Mouse (Mus musculus) skeletal muscle tissue, adult 2 months (tissue): Measurements from ENCODE around the gene Crybg1.
"Not testable (repeated sequence)": the region's sequence is repeated elsewhere in the genome, so short reads cannot be mapped to it uniquely, and the experiment has no call there.

ENCODE experiments used
- DNase-seq: peaks from one replicate; pipeline ENCODE4 v3.0.0-alpha.2; 2012; ENCODE audit warnings: low read depth, low spot score

Gene Crybg1

DNA sequence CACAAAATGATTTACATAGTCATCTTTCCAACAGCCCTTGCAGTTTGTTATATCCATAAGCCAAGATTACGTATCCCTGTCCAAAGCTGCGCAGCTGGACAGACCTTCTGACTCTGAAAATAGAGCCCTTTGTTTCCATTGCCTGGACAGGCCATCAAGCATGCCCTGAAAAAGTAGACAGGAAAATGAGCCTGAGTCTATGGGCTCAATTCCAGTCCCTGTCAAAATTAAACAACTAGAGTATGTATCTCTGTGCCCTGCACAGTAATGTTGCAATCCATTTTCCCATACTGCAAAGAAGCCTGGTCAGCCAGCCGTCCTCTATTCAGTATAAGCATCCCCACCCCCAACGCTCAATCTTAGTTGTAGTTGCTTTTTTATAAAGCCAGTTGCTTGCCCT is 141.8 kb downstream of the Crybg1 start:
- DNase-seq, result no peak

DNA sequence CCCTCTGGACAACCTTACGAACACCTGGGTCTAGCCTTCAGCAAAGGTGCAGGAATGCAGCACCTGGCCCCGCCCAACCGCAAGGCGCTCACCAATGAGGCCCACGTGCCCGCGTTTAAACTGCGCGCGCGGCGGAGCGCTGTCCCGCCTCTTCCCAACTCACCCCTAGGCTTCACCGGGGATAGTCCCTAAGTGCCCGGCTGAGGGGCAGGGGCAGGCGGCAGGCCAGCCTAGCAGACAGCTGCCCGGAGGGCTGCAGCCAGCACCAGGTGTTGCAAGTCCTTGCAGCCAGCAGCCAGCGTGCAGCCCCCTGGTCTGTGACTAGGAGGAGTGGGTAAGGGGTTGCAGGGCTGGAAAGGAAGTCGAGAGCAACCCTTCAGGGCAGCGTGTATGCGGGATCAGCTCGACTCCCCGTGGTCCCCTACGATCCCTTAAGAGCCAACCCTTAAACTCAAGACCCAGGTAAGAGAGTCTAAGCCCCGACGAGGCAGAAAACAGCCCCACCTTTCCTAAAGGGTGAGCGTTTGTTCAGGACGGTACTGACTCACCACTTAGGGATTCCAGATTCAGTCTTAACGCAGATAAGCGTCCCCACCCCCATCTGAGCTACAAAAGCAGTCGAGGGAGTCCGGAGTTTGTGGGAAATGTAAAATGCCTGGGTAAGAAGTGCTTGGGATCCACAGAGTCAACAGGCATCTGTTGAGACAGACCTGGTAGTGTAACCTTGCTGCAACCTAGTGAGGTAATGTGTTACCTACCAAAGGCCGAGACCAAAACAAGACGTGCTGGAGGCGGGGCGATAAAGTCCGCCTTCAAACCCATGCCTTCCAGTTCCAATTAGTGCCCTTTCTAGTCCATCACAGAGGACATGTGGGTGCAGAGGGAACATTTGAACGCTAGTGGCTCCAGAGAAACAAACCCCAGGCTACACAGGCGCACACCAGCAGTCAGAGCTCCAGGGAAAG is 142.7 kb downstream of the Crybg1 start:
- DNase-seq, result no peak

DNA sequence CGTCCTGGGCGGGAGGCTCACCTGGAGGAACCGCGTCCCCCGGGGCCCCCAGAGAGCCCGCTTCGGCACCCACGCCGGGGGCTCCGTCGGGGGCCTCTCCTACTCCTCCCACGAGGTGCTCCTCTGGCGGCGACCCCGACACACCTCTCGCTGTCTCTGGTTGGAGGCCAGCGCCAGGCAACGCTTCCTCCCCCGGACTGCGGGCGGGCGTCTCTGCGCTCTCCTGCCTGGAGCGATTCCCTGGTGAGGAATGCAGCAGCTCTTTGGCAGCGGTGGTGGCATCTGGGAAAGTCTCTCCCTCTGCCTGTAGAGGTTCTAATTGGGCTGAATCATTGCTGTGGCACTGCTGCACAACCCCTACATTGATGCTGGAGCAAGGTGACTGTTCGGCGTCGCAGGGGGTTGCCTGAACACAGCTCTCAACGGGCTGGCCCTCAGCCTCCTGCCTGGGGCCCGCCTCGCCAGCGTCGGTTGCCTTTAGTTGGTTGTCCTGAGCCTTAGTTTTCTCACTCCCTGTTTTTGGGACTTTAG is 144.4 kb downstream of the Crybg1 start:
- DNase-seq, result no peak

DNA sequence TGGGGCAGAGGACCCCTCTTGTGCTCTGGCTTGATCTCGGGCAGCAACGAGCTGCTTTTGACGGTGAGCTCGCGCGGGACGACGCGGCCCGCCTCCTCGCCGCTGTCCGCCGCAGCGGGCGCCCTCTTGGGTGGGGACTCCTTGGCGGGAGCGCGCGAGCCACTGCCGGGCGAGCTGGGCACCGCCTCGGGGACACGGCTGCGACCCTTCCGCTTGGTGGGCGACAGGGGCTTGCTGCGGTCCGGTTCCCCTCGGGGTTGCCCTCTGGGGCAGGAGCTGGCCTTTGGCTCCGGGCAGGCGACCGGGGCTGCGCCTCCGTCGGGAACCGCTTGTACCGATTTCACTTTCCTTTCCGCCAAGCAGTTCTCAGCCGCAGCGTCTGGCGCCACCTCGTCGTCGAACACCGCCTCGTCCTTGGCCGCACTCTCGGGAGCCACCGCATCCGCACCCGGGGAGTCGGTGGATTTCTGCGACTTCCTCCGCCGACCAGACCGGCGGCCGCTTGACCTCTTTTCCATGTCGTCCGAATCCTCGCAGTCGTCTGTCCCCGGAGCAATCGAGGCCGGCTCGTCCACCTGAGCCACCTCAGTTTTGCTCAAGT is 145.0 kb downstream of the Crybg1 start:
- DNase-seq, result no peak

DNA sequence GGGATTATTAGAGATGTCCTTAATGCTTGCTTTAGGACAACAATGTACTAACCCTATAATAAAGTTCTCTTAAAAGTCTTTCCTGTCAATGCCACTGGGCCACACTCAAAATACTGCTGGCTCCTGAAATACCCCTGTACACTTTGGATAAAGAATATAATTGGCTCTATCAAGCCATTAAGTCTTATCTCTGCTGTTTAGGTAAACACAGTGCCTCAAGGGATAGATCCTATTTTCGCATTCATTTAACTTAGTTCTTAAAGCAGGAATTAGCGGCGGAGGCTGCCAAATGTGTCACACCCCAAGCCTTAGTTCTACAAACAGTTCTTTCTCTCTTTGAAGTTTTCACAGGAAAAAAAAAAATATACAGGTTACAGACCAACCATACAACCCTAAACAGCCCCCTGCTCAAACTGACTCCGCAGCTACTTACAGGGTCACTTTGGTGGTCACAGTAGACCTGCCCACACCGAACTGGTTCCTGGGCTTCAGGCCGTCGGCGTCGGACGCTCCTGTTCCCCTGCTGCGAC is 145.6 kb downstream of the Crybg1 start:
- no peak for DNase-seq

DNA sequence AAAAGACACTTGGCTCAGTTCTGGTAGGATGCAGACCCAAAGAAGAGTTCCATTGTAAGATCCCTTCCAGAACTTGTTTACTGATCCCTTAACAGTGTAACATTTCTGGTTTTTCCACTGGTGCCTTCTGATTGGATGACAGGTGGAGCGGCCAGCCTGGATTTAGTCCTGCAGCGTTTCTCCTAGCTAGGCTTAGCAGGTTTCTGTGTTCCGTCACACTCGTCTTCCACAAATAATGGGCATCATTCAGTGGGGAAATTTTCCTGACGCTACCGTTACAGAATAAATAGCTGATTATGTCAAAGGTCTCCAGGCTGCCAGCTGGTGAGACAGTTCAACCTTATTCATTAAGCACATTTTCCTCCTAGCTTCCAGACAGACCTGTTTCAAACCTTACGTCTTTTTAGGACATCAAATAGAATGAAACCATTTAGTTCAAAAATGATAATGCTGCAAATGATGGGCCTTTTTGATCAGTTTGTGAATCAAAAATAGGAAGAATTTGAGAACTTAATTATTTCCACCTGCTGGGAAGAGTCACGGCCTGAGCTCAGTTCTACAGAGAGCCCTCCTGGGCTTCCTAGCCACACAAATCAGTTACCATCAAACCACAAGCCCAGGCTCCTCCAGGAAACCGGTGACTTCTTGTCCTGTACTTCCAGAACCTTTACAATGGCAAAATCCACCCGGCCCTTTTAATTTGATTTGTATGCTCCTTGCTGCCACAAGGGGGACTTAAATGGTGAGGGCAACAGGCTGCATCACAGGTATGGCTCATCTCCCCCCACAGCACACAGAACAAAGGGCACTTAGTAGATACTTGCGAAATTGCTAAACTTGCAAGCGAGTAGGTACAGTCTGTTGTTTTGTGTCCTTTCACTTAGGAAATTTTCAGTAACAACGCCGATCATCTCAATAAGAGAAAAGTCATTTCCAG is 146.4 kb downstream of the Crybg1 start:
- DNase-seq, result peak; percentile 18

DNA sequence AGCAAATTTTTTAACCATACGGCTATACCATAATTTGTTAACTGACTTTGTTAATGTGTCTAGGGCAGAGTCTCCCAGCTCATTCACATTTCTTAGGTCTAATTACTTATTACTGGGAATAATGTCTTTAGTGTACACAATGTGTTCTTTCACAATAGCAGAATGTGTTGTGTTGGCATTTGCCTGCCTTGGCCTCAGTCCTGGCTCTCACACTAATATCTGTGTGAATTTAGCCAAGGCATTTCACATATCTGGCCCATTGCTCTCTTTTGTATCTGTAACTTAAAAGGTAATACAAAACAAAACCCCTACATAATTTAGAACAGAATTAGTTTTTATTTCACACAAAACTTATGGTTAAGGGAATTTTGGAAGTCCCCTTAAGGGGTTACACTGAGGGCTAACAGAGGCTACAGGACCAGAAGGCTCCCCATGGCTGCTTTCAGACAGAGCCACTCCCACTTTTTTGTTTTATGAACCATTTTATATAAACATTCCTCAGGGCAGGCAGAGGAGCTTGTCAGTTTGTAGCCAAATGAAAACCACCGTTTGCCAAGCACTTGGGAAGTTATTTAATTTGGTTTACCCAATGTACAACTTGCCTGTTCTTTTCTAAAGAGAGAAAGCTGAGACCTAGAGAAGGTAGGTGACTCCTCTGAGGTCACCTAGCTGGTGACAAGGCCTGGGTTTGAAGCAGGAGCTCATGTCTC is 148.3 kb downstream of the Crybg1 start:
- no peak for DNase-seq

DNA sequence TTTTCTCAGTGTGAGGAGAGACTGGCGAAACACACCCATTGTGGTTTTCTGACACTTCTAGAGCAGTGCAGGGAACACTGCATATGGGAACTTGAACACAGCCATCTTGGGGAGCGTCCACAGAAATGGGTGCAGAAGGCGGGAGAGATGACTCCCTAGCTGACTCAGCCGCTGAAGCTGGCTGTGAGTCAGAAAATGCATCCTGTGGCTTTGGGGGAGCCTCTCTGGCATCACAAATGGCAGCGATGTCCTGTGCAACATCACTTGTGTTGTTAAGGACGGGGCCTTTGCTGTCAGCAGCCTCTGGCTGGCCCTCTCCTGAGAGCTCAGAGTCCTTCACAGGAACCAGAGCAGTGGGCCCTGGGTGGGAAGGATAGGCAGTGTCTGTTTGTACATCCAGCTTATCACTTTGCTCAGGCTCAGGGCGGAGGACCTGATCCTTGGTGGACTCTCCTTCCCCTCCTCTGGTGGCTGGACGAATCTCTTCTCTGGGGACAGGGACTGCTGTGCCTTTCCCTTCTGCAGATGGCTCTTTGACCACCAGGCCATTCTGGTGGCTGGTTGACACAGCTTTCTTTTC is 150.1 kb downstream of the Crybg1 start:
- no peak for DNase-seq

DNA sequence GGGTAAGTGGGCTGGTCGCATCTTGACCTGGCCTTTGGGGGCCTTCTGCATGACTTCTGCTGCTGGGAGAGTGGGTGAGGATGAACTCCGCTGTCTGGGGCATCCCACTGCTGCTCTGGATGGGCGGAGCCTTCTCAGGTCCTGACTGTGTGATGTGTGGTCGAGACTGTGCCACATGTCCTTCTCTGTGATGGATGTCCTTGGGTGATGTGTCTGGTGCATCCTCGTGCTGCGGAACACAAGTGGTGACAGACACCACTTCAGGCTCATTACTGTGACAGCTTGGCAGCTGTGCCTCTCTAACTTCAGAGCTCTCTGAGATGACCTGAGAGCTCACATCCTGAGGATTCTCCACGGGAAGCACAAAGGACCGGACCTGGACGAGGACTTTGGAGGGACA is 150.6 kb downstream of the Crybg1 start:
- DNase-seq, result no peak

DNA sequence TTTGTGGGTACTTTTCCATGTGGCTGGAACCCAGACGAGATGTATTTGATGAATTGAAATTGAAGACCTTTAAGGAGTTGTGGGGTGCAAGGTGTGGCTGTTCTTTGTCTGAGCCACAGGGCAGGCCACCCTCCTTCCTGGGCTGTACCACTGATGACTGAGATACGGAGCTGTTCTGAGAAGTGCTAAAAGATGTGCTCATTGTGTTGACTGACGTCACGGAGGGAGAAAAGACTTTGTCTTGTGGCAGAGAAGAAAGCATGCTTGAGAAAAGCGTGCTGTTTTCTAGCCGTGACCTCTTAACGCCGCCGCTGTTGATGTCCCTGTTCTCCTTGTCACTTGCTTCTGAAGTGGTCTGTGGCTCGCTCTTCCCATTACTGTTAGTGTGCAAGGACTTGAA is 151.4 kb downstream of the Crybg1 start:
- no peak for DNase-seq

DNA sequence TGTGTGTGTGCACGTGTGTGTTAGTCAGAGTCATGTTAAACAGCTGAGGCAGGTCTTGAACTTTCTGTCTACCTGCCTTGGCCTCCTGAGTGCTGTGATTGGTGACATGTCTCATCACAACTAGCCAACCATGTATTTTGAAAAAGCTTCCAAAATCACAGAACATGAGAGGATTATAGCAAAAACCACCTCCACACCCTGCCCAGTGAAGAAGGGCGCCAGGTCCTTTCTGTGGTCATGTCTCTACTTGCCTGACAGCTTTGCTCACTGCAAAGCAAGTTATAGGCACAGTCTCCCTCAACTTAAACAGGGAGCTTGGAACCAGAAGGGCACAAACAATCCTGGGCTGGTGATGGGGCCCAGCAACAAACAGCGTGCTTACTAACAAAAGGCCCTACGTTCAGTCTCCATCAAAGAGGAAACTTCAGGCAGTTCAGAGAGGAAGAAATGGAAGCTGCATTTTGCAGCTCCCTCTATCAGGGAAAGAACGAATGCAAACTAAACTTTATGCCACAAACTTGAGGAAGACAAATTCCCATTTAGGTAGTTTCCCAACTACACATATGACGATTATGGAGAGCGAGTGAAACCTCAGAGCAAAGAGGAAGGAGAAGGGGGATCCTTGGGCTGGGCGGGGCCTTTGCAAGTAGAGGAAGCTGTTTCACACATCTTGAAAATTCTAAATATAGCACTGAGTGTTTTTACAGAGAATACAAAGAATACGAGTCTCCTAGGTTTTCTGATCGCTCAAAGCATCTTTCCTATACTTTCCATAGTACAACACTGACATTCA is 152.6 kb downstream of the Crybg1 start:
- no peak for DNase-seq

DNA sequence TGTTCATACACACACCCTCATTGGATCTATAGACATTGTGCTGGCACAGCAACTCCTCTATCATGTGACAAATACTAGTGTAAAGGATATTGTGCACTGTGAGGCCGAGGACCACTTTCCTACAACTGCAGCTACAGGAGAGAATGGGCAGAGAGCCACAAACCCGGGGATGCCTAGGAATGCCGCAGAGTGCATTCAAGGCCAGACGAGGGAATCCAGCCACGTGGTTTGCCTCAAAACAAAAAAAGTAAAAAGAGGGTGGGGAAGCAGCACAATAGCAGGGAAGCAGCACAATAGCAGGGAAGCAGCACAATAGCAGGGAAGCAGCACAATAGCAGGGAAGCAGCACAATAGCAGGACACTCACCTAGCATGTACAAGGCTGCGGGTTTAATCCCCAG is 155.5 kb downstream of the Crybg1 start:
- no peak for DNase-seq

DNA sequence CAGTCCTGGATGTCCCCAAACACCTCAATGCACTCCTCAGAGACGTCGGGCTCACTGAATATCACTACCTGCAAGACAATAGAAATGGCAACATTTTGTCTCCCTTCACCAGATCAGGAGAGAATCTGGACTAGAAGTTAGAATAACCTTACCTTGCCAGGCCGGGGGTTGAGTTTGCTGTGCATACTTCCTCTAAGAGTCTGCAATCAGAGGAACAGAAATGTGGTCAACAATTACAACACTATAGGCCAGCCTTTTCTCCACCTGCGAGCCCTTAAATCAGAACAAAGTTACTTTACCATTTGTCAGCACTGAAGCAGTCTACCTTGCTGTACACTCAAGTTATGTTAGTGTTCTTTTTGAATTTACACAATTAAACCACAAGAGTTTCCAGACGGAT is 156.1 kb downstream of the Crybg1 start:
- no peak for DNase-seq

DNA sequence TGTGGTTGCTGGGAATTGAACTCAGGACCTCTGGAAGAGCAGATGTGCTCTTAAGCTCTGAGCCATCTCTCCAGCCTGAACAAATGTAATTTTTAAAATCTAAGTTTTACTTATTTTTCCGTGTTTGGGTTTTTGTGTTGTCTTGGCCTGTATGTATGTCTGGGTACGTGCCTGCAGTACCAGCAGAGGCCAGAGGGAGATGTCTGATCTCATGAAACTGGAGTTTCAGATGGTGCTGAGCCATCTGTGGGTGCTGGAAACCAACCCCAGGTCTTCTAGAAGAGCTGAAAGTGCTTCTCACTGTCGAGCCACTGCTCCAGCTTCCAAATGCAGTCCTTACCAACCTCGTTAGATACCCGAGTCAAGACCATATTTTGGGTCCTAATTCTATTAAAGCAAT is 157.4 kb downstream of the Crybg1 start:
- no peak for DNase-seq

DNA sequence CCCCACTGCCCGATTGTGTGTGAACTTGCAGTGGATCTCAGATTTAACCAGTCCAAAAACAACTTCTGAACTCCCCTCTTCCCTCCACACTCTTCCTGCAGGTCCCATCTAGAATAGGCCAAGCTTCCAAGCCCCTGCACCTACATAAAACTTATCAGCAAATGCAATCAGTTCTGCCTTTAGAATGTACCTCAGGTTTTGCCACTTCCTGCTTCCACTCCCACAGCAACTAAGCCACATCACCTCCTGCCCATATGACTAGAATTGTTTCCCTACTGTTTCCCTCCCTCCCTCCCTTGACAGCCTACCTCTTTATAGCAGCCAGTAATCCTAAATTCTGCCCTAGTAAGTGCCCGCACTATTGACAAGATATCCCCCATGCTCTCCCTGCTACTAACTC is 164.8 kb downstream of the Crybg1 start:
- no peak for DNase-seq

DNA sequence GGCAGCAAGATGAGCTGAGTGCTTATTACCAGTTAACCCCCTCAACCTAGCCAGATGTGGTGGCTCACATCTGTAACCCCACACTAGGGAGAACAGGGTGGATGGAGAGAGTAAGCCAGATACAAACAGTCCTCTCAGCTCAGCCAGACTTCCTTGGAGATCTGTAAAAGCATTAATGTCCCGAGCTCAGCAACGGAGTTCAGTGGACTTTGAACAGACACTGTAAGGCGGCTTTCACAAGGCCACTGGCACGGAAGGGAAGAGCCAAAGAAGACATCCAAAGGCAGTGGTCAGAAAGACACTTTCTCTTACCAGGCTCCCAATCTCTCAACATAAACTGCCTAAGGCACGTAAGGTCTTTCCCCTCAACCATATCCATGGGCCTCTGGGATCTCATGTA is 165.4 kb downstream of the Crybg1 start:
- no peak for DNase-seq

DNA sequence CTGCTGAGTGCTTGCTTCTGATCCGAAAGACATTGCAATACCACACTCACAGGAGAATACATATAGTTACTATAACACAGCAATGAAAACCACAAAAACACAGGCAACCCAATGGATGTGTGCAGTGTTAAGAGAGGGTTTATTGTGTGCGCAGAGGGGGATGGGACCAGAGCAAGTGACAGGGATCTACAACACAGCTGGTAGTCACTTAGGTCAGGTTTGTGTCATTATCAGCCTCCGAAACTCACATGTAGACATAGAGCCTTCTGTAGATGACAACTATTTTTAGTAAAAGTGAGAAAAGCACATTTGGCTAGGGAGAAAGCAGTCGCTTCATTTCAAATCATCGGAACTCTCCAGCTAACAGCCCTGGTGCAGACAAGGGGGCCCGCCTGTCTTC is 166.2 kb downstream of the Crybg1 start:
- DNase-seq, result no peak

DNA sequence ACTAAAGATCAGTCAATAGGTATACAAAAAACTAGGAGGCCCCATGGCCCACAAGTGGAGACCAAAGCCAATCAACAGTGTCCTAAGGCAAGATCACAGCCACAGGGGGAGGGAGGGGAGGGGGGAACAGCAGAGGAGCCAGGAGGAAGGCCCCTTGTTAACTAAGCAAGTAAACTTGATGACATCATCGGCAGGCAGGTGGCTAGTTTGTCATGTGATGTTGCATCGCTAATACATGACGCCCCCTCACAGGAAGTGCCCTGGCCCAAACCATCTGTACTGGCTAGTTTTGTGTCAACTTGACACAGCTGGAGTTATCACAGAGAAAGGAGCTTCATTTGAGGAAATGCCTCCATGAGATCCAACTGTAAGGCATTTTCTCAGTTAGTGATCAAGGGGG is 167.9 kb downstream of the Crybg1 start:
- DNase-seq, result not testable (repeated sequence)

DNA sequence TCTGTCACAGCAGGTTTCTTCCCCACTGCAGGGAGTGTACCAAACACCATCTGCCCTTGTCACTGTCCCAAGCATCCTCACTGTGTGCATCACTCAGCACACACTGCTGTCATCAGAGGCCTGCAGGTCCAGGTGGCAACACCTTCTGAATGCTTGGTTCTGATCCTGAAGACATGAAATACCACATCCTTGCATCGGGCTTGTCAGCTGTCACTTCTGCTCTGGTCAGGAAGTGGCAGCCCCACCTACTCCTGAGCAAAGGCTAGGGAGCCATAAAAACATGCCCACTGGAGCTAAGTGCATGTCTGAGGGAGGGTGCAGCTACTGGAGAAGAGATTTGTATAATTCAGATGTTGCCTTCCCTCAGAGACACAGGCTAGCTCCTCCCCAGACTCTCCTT is 168.6 kb downstream of the Crybg1 start:
- no peak for DNase-seq

DNA sequence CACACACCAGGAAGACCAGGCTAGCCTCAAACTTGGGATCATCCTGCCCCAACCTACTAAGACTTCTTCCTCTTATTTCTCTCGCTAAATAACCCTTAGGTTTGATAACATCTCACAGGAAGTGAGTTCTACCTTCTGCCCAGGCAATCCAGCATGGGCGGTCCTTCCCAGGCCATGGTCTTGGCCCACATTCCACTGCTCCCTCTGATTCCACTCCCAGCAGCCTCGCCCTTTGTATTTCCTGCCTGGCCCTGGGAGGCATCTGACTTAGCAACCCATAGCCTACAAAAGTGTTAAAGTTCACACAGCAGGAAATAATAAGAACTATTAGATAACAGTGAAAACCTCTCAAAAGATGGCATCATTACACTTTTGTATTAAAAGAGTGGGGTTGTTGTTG is 171.3 kb downstream of the Crybg1 start:
- no peak for DNase-seq
